Mouse (Mus musculus): ENCODE measurements at regions not wholly inside any gene's neighbourhood (a gene's known extent, or its start where the extent isn't known, plus 50 kb on each side); places are given as distances from the start of the nearest gene placed in this dataset.
A peak's percentile ranks its signal among the peaks of the same experiment; 100 is the strongest.

GRCm38 (mm10) chr13:63696399-63696798, 118.6 kb upstream of the Ercc6l2 start:
- TF ChIP-seq POLR2AphosphoS2 (IDR thresholded peaks at IDR 0.05; ENCODE audit: insufficient read length, low read depth) (no peak), POLR2A (IDR thresholded peaks at IDR 0.05; ENCODE audit: insufficient read length, low read depth) (no peak), CEBPB (IDR thresholded peaks at IDR 0.05; ENCODE audit: insufficient read depth, poor library complexity, severe bottlenecking) (peak; percentile 72), USF1 (IDR thresholded peaks at IDR 0.05; ENCODE audit: low read depth) (no peak), TCF3 (IDR thresholded peaks at IDR 0.05; ENCODE audit: insufficient read length, low read depth) (no peak), MYOG (IDR thresholded peaks at IDR 0.05; ENCODE audit: control insufficient read depth in 1 of 3, insufficient read depth in 1 of 3, insufficient read length in 2 of 3, low read depth in 2 of 3) (no peak), SRF (IDR thresholded peaks at IDR 0.05; ENCODE audit: control insufficient read depth, insufficient read length, low read depth) (no peak), MYOD1 (IDR thresholded peaks at IDR 0.05; ENCODE audit: control insufficient read depth in 1 of 3, insufficient read length in 2 of 3, low read depth in 2 of 3) (no peak), MAX (IDR thresholded peaks at IDR 0.05; ENCODE audit: low read depth) (no peak), REST (IDR thresholded peaks at IDR 0.05; ENCODE audit: insufficient read depth, insufficient read length) (no peak), TCF12 (IDR thresholded peaks at IDR 0.05; ENCODE audit: insufficient read depth, poor library complexity, severe bottlenecking) (no peak), E2F4 (IDR thresholded peaks at IDR 0.05; ENCODE audit: insufficient read depth) (no peak)
